Mouse (Mus musculus) neutrophil, adult 65 days (primary cell): ENCODE measurements around the gene Tdrd12. TPM values are rescaled to one million over a fixed set of nuclear protein-coding genes. Genes with fewer than 3 reads are reported as not detected.

Experiments
- total RNA-seq: library from RNA; stranded (reverse); gene quantifications from 2 replicates; pipeline ENCODE4 v1.2.4, GENCODE M21; 2023

Tdrd12 gene
- total RNA-seq: not detected in 2 replicates

DNA sequence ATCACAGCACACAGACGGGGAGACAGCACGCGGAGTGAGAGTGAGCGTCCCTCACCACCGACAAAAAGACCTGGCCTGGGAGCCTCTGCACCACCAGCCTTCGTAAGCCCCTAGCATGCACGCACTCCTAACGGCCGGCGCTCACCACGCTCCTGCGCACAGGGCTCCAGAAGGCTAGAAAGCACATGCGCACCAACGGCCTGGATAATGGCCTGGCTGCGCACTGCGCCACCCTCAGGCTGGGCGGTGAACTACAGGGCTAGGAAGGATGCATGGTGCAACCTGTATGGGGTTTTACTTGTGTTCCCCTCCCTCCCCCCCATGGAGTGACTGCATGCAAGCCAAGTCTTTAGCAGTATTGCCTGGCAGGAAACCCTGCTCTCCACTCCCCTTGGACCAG lies at the start of gene Tdrd12:
Tdrd12 (minus strand) TSS at position 184 of the 400 bp plus-strand sequence.

DNA sequence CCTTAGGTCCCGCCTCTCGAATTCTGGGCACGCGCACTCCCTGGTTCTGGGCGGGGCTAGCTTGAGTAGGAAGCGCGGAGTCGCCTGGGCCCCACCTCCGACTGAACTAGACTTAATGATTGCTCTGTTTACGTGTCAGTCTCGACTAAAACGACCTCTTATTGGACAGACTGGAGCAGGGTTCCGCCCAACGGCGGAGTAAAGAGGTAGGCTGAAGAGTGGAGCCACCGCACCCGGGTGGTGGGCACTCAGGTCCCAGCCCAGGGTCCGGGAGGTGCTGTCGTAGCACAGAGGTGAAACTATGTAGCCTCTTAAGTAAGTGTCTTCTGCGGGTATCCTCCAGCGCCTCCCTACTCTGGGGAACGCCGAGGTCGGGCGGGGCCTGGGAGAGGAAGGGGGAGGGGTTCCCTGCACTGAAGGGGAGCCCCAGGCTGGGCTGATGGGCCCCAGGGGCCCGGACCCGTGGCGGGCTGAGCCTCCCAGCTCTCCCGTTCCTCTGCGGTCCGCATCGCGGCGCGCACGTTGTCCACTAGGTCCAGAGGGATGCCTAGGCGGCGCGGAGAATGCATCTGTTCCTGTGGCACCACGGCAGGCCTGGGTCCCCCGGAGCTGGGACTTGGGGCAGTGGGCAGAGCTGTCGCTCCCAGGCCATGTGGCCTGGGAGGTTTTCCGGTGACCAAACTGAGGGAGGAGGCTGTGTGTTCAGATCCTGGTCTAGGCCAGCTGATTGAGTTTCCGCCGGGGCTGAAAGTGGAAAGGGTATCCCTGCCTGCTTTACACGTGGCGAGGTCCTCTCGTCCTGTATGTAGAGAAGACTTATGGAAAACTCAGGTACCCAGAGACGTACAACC lies 48.7 kb upstream of the Tdrd12 start, which contains the start of gene Ankrd27:
Ankrd27 (plus strand) TSS at position 190 of the 851 bp plus-strand sequence.

DNA sequence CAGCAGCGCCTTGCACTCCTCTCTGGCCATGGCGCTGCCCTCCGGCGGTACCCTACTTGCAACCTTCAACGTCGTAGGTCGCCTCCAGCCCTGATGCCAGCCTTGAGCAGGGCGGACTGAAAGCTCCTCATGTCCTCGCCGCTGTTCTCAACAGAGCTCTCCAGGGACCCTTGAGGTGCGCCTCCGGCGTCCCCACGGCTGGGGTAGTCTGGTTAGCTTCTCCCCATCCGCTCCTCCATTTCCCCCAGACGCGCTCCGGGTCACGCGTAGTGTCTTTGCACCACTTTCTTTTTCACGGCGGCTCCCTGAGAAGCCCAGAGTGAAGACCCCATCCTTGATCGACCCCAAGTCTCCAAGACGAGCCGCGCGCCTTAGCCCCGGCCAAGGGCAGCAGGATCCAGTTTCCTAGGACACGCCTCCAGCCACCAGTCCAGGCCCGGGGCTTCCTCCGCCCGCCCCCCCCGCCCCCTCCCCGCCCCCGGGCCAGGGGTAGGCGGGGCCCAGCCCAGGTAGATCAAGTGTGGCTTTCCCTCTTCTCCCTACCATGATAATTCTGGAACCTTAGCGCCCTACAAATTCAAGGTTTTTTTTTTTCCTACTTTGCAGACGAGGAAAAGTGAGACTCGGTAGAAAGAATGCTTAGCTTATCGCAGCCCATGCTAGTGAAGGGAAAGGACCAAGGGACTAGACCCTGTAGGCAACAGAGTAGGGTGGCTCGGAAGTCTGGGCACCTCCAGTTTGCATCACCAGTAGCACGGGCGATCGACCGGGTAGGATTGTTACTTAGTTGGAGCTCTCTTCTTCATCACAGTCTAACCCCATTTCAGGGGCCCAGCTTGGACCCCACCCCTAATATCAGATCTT lies 47.9 kb upstream of the Tdrd12 start, which contains the start of gene Rgs9bp:
Rgs9bp (minus strand) TSS at position 392 of the 864 bp plus-strand sequence.

DNA sequence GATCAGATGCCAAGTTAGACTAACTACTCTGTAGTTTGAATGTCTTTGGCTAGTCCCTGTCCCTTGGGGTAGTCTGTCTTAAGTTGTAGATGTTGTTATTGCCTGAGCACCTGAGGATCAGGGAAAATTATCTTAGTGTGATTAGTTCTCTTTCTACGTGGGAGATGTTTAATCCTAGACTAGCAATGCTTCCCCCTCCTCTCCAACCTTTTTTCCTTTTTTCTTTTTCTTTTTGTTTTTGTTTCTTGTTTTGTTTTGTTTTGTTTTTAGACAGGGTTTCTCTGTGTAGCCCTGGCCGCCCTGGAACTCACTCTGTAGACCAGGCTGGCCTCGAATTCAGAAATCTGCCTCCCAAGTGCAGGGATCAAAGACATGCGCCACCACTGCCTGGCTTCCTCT lies 18.7 kb upstream of the Tdrd12 start, which contains the start of gene Nudt19:
Nudt19 (minus strand) TSS at position 100 of the 399 bp plus-strand sequence.

DNA sequence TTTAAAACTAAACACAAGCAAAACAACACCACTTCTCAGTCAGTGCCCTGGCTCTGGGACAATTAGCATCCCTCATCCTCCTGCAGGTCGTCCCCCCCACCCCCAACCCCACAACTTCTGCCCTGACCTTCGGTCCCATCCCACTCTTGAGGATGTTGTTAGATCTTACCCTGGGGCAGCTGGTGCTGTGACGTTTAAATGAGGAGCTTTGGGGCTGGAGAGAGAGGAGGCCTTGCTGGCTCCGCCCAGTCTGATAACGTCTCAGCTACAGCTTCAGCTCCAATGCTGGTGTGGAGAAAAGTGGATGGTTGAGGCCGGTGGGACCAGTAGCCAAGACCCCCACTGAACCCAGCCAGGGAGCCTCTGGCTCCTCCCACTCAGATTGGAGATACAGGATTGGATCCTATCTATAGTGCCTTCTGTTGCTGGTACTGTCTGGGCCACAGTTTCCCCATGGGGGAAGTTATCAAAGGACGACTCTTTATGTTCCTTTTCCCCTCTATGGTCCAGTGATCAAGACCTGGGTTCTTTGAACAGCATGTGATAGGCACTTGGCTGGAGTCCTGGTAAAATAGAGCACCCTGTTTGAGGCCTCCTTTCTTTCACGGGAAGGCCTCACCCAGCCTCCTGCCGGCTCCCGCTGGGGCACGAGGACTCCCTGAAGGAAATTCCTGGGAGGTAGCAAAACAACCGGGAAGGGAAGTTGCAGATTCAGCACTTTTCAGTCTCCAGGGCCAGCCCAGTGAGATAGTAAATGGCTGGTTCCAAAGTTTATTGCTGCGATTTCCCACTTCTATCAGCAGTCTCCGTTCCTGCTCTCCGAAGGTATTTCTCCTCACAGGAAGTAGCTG lies 89.3 kb downstream of the Tdrd12 start, which contains the start of gene Slc7a9:
Slc7a9 (plus strand) TSS at position 801 of the 851 bp plus-strand sequence.

Other genes starting within 250 kb of the Tdrd12 start
- gene Gpatch1, start 219.3 kb downstream of the Tdrd12 start, total RNA-seq: 3.9 and 4.8 TPM in 2 replicates
- gene Rhpn2, start 203.6 kb downstream of the Tdrd12 start, total RNA-seq: 0.34 TPM in 1 of 2 replicates, not detected in the other
- 7.7 and 9.0 TPM in 2 replicates for gene Faap24, start 140.9 kb downstream of the Tdrd12 start, total RNA-seq
- gene Cep89, start 140.7 kb downstream of the Tdrd12 start, total RNA-seq: 12.4 and 14.7 TPM in 2 replicates
- not detected in 2 replicates for gene Slc7a9, start 88.9 kb downstream of the Tdrd12 start, total RNA-seq
- 7.1 and 10.2 TPM in 2 replicates for gene Nudt19, start 18.6 kb upstream of the Tdrd12 start, total RNA-seq
- 0.07 and 0.13 TPM in 2 replicates for gene Rgs9bp, start 47.8 kb upstream of the Tdrd12 start, total RNA-seq
- gene Ankrd27, start 48.5 kb upstream of the Tdrd12 start, total RNA-seq: 26.7 and 40.9 TPM in 2 replicates
- 21.4 and 23.6 TPM in 2 replicates for gene Pdcd5, start 109.8 kb upstream of the Tdrd12 start, total RNA-seq
- gene Dpy19l3, start 216.7 kb upstream of the Tdrd12 start, total RNA-seq: 27.5 and 29.2 TPM in 2 replicates